Mouse (Mus musculus) lung, postnatal 0 days (tissue): ENCODE data around the gene Tmem39b.

Experiments used
- CTCF ChIP-seq: IDR thresholded peaks from 2 replicates; pipeline ENCODE4 v1.5.1; 2016; ENCODE audit warnings: antibody characterized with exemption, mild to moderate bottlenecking
- EP300 ChIP-seq: IDR thresholded peaks from 2 replicates; pipeline ENCODE4 v1.6.1; 2016; ENCODE audit warnings: antibody characterized with exemption, mild to moderate bottlenecking, control low read depth

DNA sequence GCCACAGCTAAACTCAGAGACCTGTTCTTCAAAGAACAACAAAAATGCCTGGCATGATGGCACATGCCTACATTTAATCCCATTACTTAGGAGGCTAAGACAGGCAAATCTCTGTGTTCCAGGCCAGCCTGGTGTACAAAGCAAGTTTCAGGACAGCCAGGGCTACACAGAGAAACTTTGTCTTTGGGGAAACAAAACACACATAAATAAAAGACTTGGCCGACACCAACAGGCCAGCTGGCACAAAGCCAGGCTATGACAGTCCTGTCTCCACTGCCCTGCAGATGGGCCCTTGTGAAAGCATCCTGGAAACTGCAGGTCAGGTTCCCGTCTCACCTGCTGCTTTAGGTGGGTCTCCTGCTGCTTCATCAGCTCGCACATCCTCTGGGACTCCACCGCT lies 65.7 kb downstream of the Tmem39b start:
- no peak for TF ChIP-seq CTCF
- no peak for TF ChIP-seq EP300
